Mouse (Mus musculus) G1E (cell line): ENCODE results near the gene Dysf.

ENCODE experiments used
- CTCF ChIP-seq: IDR thresholded peaks from 2 replicates; pipeline ENCODE4 v1.5.1; 2012; ENCODE audit warnings: low read depth, low read length, inconsistent platforms, mixed read lengths
- GATA1 ChIP-seq: IDR thresholded peaks from 2 replicates; pipeline ENCODE4 v1.6.1; 2012; ENCODE audit warnings: borderline replicate concordance, low read length, inconsistent platforms, mixed read lengths
- POLR2AphosphoS5 ChIP-seq: IDR thresholded peaks from 2 replicates; pipeline ENCODE4 v1.6.1; 2012; ENCODE audit warnings: low read depth, low read length, inconsistent platforms; ENCODE audit not compliant: insufficient replicate concordance
- TAL1 ChIP-seq: conservative IDR thresholded peaks from 2 replicates; pipeline ENCODE4 v1.6.1; 2012; ENCODE audit warnings: low read depth, low read length, inconsistent platforms, mixed read lengths

- no peak for TF ChIP-seq GATA1
- no peak for TF ChIP-seq CTCF
- no peak for TF ChIP-seq POLR2AphosphoS5
- no peak for TF ChIP-seq TAL1
These were observed 42.6 kb downstream of the Dysf start for GRCm38 (mm10) chr6:84051032-84051431.
